Mouse (Mus musculus) adrenal gland (tissue): Measurements from ENCODE around the gene Flywch2.

Source experiments
- intact Hi-C: fragments of 180-260 bp; cut with DNase I; formaldehyde crosslinking; loops from one replicate; pipeline ENCODE4 v1.15.1; 2025

Gene Flywch2

GRCm38 (mm10) chr17:23791079-23791357, 5.1 kb upstream of the Flywch2 start:
- intact Hi-C loops = no loop called here

DNA sequence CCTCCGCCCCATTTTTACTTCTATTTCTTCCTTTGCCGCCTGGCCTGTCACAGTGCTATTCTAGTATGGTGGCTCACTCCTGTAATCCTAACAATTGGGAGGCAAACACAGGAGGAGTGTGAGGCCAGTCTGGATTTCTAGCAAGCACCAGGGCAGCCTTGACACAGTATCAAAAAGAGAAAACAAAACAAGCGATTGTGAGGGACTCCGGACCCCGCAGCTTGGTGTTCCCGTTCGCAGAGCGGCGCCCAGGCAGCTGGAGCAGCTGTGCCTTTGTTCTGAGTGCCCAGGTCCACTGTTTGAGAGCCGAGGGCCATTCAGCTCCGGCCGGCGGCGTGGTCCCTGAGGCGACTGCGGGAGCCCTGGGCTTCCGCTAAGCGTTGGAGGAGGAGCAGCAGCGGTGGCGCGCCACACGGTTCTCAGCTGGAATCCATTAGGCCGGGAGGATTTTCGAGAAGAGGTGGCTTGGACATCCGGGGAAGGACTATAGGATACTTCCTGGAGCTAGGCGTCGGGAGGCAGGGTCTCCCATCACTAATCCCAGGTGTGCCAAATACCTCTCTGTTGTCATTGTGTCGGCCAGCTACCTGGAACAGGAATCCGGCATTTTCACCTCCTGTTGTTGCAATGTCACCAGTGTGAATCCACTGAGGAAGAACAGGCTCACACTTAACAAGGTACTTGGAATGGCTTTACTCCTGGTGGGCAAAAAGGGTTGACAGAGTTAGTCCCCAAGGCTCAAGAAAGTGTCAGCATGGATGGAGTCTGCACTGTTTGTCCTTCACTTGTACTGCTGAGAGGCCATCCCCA, 4.6 kb upstream of the Flywch2 start, which contains the start of gene Srrm2:
Srrm2 (plus strand) TSS at position 264 of the 810 bp plus-strand sequence.
- intact Hi-C loops = no loop called here

- intact Hi-C loops = no loop called here
Measured at GRCm38 (mm10) chr17:23789749-23790268, 3.9 kb upstream of the Flywch2 start.

DNA sequence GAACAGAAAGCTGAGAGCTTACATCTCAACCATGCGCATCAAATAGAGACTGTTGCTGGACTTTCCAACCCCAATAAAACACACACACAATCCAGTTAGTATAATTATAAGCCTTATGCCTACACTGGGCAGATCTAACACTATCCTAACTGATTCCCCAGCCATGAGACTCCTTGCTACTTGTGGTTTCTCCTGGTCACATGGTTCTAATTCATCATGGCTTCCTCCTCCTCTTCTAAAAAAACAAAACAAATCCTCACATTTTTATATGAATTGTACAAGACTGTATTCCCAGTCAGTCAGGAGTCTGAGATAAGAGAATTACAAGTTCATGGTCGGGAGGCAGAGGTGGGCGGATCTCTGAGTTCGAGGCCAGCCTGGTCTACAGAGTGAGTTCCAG, 3.1 kb upstream of the Flywch2 start:
- intact Hi-C loops = no loop called here

GRCm38 (mm10) chr17:23786510-23786931, 640 bp upstream of the Flywch2 start:
- intact Hi-C loops = no loop called here

DNA sequence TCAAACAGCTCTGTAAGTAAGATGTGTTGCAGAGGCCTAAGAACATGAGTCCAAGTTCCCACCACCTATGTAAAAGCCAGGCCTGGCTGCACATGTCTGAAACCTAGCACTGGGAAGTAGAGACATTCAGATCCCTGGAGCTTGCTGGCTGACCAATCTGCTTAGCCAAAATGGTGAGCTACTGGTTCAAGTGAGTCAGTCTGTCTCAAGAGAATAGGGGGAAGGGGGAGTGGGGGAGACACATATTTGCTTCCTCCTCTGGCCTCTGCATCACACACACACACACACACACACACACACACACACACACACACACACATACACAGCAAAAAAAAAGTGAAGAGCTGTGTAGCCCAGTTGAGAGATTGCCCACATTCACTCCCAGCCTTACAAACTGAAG, 2.5 kb downstream of the Flywch2 start:
- intact Hi-C loops = no loop called here

- intact Hi-C loops = loop anchor here (10.0 kb wide), 1 partner anchor 186 kb away; no protein-coding TSS in a partner anchor
Measured at GRCm38 (mm10) chr17:23778447-23778846, 7.4 kb downstream of the Flywch2 start.

- intact Hi-C loops = loop anchor here (10.0 kb wide), 1 partner anchor 188 kb away; no protein-coding TSS in a partner anchor
Measured at GRCm38 (mm10) chr17:23777141-23777540, 8.7 kb downstream of the Flywch2 start.

DNA sequence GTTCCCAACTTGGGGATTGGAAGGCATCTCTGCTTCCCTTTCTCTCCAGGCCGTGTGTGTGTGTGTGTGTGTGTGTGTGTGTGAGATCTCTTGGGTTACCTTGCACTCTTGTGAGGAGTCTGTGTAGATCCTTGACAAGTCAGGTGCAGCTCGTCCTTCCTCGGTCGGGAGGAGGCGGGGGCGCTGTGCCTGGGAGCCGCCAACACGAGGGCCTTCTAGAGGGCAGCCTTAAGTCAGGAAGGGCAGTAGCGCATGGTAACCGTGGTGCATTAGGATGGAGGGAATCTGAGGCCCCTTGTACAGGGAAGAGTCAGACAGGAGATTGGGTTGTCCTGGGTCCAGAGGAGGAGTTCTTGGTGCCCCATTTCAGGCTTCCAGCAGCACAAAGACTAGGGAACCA, 9.7 kb downstream of the Flywch2 start:
- intact Hi-C loops = loop anchor here (10.0 kb wide), 1 partner anchor 189 kb away; no protein-coding TSS in a partner anchor

GRCm38 (mm10) chr17:23774090-23774489, 11.8 kb downstream of the Flywch2 start:
- intact Hi-C loops = loop anchor here (5.0 to 10.0 kb wide), 3 partner anchors 33 to 191 kb away; partner anchors contain the start of genes Prss32 and Prss41

- intact Hi-C loops = loop anchor here (5.0 to 10.0 kb wide), 3 partner anchors 34 to 191 kb away; partner anchors contain the start of genes Prss32 and Prss41
Measured at GRCm38 (mm10) chr17:23773676-23774075, 12.2 kb downstream of the Flywch2 start.

- intact Hi-C loops = loop anchor here (5.0 to 10.0 kb wide), 3 partner anchors 35 to 193 kb away; partner anchors contain the start of genes Prss32 and Prss41
Measured at GRCm38 (mm10) chr17:23772219-23772556, 13.7 kb downstream of the Flywch2 start.

- intact Hi-C loops = loop anchor here (5.0 to 10.0 kb wide), 3 partner anchors 36 to 193 kb away; partner anchors contain the start of genes Prss32 and Prss41
Measured at GRCm38 (mm10) chr17:23771284-23772218, 14.3 kb downstream of the Flywch2 start, which contains the start of gene Flywch1. TSS of gene Flywch1 (minus strand) at chr17:23771602.

- intact Hi-C loops = loop anchor here (5.0 to 10.0 kb wide), 3 partner anchors 36 to 194 kb away; partner anchors contain the start of genes Prss32 and Prss41
Measured at GRCm38 (mm10) chr17:23770896-23771283, 15.0 kb downstream of the Flywch2 start.

DNA sequence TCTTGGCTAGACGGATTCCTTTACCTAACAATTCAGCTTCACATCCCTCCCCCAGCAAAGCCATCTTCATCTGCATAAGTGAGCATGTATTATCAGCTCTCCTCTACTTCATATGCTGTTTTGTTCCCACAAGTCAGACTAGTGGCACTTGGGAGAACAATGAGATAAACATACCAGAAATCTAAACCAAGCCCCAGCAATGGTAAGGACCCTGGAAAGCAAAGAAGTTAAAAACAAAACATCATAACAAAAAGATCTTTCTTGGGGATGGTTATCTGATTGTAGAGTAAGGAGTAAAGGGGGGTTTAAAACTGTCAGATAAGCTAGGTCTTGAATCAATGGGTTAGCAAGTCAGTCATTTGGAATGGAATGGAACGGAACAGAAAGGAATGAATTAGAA, 15.4 kb downstream of the Flywch2 start:
- intact Hi-C loops = loop anchor here (5.0 to 10.0 kb wide), 3 partner anchors 37 to 194 kb away; partner anchors contain the start of genes Prss32 and Prss41

DNA sequence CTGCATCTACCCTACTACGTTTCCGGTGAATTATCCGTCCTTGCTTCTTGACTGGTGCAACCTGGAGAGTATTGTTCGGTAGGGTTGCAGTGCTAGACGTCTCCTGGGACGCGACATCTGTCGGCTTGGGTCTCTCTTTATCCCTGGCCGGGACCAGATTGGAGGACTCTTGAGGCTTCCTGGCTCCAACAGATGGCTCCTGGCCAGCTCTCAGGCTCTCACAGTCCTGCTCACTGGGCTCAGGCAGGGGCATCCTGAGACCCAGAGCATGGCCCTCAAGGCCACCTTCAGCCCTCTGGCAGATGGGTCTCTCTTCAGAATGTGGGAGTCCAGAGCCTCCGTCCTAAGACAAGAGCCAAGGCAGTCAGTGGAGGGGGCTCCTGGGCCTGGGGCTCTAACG, 22.9 kb downstream of the Flywch2 start:
- intact Hi-C loops = no loop called here

DNA sequence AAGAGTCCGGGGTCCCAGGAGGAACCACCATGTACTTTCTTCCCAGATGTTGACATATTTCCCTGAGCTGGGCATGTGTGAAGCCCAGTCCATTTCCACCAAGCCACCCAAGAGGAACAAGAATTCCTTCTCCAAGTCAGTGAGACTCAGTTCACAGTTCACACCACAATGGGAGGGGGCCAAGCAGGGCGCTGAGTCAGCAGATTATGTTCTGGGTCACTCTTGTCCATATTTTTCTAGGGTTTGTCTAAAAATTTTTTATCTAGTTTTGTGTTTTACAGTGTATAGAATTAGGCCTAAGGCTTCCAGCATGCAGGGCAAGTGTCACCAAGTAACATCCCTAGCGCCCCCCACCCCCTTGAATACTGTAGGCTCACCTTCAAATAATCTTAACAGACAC, 24.7 kb downstream of the Flywch2 start:
- intact Hi-C loops = no loop called here

DNA sequence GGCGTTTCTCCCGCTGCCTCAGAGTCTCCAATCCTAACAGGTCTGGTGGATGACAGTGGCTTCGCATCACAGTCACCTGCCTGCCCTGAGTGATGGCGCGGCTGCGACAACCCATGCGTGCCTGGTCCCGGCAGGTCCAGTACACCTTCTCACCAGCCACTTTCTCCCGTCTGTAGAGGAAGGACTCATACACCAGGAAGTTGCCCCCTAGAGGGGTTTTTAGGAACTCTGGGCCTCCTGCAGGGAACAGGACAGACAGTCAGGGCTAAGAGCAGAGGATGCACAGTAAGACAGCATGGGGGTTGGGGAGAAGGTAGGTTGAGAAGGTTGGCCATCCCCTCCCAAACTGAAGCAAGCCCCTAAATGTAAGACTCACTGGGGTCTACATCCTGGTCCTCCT, 25.6 kb downstream of the Flywch2 start:
- intact Hi-C loops = no loop called here

- intact Hi-C loops = no loop called here
Measured at GRCm38 (mm10) chr17:23758801-23759200, 27.1 kb downstream of the Flywch2 start.

DNA sequence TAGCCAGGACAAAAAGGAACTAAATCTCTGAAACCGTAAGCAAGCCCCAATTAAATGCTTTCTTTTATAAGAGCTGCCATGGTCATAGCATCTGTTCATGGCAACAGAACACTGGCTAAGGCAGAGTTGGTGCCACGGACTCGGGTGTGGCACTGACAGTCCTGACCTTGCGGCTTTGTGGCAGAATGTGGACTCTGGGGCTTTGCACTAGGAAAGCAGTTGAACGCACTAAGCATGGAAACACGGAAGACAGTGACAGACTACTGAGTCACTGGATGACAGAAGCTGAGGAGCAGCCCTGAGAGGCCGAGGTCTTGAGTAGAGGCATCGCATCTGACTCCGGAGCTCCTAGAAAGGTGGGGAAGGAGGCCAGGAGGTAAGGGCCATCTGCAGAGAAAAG, 28.3 kb downstream of the Flywch2 start:
- intact Hi-C loops = no loop called here

- intact Hi-C loops = no loop called here
Measured at GRCm38 (mm10) chr17:23755689-23756088, 30.2 kb downstream of the Flywch2 start.
